Mouse (Mus musculus) layer of hippocampus, postnatal 14 days (tissue): ENCODE measurements around the gene Fbxo45. TPM values are rescaled to one million over a fixed set of nuclear protein-coding genes. Genes with fewer than 3 reads are reported as not detected.

ENCODE experiments used
- DNase-seq, 2 experiments: peaks; one replicate each; pipeline ENCODE4 v3.0.0; 2021 to 2022; ENCODE audit warnings: low spot score in 2 of 2, mixed read lengths in 1 of 2
- microRNA-seq, 2 experiments: library from miRNA; unstranded; fragments of <30 nt; microRNA quantifications; one replicate each; pipeline ENCODE4 v1.2.0; 2021
- total RNA-seq, 2 experiments: library from RNA; stranded (reverse); gene quantifications; 2 replicates each; pipeline ENCODE4 v1.2.3; 2021

The Fbxo45 gene
- total RNA-seq, 2 experiments from 2014 or later: 42.8 to 43.1 TPM

DNA sequence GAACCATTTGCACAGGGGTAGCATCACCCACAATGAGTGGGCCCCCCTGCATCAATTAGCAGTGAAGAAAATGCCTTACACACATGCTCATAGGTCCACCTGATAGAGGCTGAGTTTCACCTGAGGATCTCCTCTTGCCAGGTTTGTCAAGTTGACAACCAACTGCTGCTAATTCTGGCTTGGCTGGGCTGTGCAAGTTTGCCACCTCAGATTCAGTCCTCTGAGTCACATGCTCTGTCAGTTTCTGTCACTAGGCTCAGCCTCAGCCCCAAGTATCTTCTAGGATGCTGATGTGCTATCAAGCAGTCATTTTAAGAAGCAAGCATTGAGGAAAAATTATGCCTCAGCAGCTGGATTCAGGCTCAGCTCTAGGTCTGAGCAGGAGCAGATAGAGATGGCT is 32.8 kb downstream of the Fbxo45 start:
- no peak for DNase-seq

DNA sequence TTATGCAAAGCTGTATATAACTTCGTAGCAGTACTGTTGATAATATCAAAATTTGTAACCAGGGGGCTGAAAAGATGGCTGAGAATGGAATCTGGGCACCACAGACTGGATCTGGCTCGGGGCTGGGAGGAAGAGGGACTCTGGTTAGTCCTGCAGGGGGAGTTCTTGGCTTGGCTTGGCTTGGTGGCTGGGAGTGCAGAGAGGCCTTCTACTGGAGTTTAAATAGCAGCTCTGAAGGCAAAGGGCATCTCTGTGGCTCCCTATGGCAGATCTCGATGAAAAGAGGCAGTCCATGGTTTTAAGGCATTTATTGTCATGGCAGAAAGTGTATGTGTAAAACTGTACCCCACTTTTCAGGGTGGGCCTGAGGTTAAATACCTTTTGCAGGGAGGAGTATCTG is 42.1 kb downstream of the Fbxo45 start:
- DNase-seq: no peak

DNA sequence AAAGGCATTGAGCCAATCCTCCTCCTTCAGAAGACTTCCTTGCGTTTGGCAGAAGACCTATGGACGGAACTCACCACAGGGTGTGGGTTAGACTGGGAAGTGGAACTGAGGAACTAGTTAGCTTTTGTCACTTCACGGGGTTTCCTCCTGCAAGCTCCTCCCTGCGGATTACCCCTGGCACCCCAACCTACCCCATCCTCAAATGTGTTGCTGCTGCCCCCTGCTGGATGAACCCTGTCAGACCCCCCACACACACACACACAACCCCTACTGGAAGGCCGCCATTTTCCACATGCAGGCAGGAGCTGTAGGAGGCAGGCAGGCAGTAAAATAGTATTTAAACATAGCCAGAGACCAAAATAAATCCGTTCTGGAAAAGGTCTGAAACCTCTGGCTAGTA is 44.3 kb downstream of the Fbxo45 start:
- peak; percentile 33 to 41 for DNase-seq

DNA sequence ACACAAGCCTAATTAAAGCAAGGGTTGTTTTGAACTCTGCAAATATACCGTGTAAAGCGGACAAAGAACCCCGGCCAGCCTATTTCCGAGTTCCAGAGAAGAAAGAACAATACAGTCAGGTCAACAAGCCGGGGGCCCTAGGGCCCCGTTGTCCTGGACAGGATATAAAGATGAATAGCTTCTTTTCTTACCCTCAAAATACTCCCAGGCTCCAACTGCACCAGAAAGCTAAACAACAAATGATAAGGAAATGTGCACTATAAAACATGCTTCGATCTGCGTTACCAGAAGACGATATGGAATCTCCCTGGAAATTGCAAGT is 46.0 kb downstream of the Fbxo45 start:
- no peak for DNase-seq

DNA sequence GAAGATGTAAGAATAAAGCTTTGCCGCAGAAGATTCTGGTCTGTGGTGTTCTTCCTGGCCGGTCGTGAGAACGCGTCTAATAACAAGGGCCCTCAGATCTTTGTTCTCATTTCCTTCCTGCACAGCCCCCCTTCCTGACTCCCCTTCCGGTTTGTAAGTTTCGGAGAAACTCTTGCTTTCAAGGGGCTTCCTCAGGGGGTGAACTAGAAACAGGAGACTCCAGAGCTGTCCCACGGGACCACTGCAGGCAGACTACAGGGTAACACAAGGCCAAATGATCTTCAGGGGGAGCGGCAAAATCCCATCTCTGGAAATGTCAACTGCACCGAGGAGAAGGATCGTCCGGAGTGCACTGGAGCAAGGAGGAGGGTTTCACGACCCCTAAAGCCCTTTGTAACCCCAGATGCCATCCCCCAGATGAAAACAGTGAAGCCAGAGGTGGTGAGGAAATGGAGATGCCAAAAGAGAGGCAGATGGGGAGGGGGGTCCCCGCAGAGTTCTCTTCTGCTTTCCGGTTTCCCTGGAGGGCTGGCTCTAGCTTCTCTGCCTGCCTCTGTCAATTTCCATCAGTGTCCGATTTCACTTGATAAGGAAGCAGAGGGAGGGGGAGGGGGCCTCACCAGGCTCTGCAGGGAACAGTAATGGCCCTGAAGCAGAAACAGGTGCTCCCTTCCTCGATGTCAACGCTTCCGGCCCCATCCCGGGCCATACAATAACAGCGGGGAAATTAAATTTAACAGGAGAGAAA is 46.5 kb downstream of the Fbxo45 start:
- no peak for DNase-seq

GRCm38 (mm10) chr16:32190011-32190441 is 56.9 kb downstream of the Fbxo45 start:
- DNase-seq: no peak

- peak in 1 of 2 experiments; percentile 55 for DNase-seq
Observed at GRCm38 (mm10) chr16:32189109-32189508, 57.8 kb downstream of the Fbxo45 start.

DNA sequence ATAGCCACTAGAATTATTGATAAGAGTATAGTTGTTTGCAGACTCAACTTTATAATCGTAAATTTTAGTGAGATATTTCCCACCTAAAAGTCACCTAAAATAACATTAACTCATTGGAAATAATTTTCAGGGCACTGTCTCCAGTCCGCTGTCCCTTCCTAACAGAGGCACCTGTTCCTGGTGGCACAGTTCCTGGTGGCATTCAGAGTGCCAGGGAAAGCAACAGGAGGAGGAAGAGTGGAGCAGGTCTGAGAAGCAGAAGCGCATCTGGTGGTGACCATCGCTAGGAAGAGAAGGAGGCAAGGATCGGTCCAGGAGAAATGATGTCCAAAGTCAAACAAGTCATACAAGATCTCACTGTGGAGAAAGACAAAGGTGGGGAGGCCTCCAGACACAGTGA is 60.9 kb downstream of the Fbxo45 start:
- DNase-seq: no peak

Small RNA genes within 50 kb of the gene (microRNA-seq; reads per million reads assigned to microRNA genes)
- 0 reads per million in 2 experiments for gene Mir1946a

Other genes starting within 250 kb of the Fbxo45 start
- 10 to 100 TPM; 40.0 to 43.4 TPM for gene Senp5, start 243.9 kb downstream of the Fbxo45 start, total RNA-seq
- 10 to 100 TPM; 33.3 TPM for gene Pak2, start 167.8 kb downstream of the Fbxo45 start, total RNA-seq
- gene Pigx, start 147.4 kb downstream of the Fbxo45 start, total RNA-seq: 10 to 100 TPM; 29.2 to 29.7 TPM
- gene Cep19, start 147.4 kb downstream of the Fbxo45 start, total RNA-seq: 10 to 100 TPM; 61.5 to 65.9 TPM
- gene Nrros, start 81.6 kb downstream of the Fbxo45 start, total RNA-seq: 10 to 100 TPM; 10.6 to 11.7 TPM
- gene Bex6, start 67.3 kb downstream of the Fbxo45 start, total RNA-seq: not detected
- 10 to 100 TPM; 10.7 to 12.8 TPM for gene Wdr53, start 69 bp upstream of the Fbxo45 start, total RNA-seq
- gene Smco1, start 24.3 kb upstream of the Fbxo45 start, total RNA-seq: under 1 TPM in 1 of 2 experiments, not detected in 1; 0.30 TPM
- gene Rnf168, start 30.3 kb upstream of the Fbxo45 start, total RNA-seq: 10 to 100 TPM; 22.7 to 24.7 TPM
- 10 to 100 TPM; 57.1 to 59.4 TPM for gene Ubxn7, start 85.1 kb upstream of the Fbxo45 start, total RNA-seq
- gene Tm4sf19, start 153.3 kb upstream of the Fbxo45 start, total RNA-seq: not detected
- 10 to 100 TPM; 11.8 to 14.0 TPM for gene Tctex1d2, start 172.5 kb upstream of the Fbxo45 start, total RNA-seq
- gene Pcyt1a, start 183.8 kb upstream of the Fbxo45 start, total RNA-seq: 10 to 100 TPM; 43.6 to 46.5 TPM
- gene Slc51a, start 240.7 kb upstream of the Fbxo45 start, total RNA-seq: not detected
- not detected for gene Zdhhc19, start 249.1 kb upstream of the Fbxo45 start, total RNA-seq